Mouse (Mus musculus): ENCODE measurements around the gene Gdf7.

The Gdf7 gene

GRCm38 (mm10) chr12:8301841-8302431 is at the start of gene Gdf7:
Gdf7 (minus strand) TSS chr12:8301954.
- no peak for DNase-seq (ENCODE audit: low read depth, low spot score)

- DNase-seq (ENCODE audit: low read depth, low spot score), result no peak
These were observed 49.5 kb upstream of the Gdf7 start for GRCm38 (mm10) chr12:8351025-8351903.

GRCm38 (mm10) chr12:8348733-8349513 is 47.2 kb upstream of the Gdf7 start:
- DNase-seq (ENCODE audit: low read depth, low spot score), result no peak

GRCm38 (mm10) chr12:8347746-8348462 is 46.1 kb upstream of the Gdf7 start:
- DNase-seq (ENCODE audit: low read depth, low spot score), result no peak

GRCm38 (mm10) chr12:8345539-8345938 is 43.8 kb upstream of the Gdf7 start:
- no peak for DNase-seq (ENCODE audit: low read depth, low spot score)

GRCm38 (mm10) chr12:8344897-8345296 is 43.1 kb upstream of the Gdf7 start:
- no peak for DNase-seq (ENCODE audit: low read depth, low spot score)

- DNase-seq (ENCODE audit: low read depth, low spot score), result no peak
These were observed 41.6 kb upstream of the Gdf7 start for GRCm38 (mm10) chr12:8343381-8343780.

GRCm38 (mm10) chr12:8341008-8341407 is 39.3 kb upstream of the Gdf7 start:
- no peak for DNase-seq (ENCODE audit: low read depth, low spot score)

- DNase-seq (ENCODE audit: low read depth, low spot score), result no peak
These were observed 38.0 kb upstream of the Gdf7 start for GRCm38 (mm10) chr12:8339591-8340319.

- no peak for DNase-seq (ENCODE audit: low read depth, low spot score)
These were observed 37.2 kb upstream of the Gdf7 start for GRCm38 (mm10) chr12:8338918-8339317.

GRCm38 (mm10) chr12:8338491-8338890 is 36.7 kb upstream of the Gdf7 start:
- DNase-seq (ENCODE audit: low read depth, low spot score), result no peak

GRCm38 (mm10) chr12:8337286-8338060 is 35.7 kb upstream of the Gdf7 start:
- DNase-seq (ENCODE audit: low read depth, low spot score), result no peak

- DNase-seq (ENCODE audit: low read depth, low spot score), result no peak
These were observed 35.0 kb upstream of the Gdf7 start for GRCm38 (mm10) chr12:8336601-8337285.

- DNase-seq (ENCODE audit: low read depth, low spot score), result no peak
These were observed 33.7 kb upstream of the Gdf7 start for GRCm38 (mm10) chr12:8335503-8335902.

GRCm38 (mm10) chr12:8334261-8334660 is 32.5 kb upstream of the Gdf7 start:
- no peak for DNase-seq (ENCODE audit: low read depth, low spot score)

GRCm38 (mm10) chr12:8333617-8334016 is 31.9 kb upstream of the Gdf7 start:
- DNase-seq (ENCODE audit: low read depth, low spot score), result no peak

- DNase-seq (ENCODE audit: low read depth, low spot score), result no peak
These were observed 30.4 kb upstream of the Gdf7 start for GRCm38 (mm10) chr12:8332174-8332542.

GRCm38 (mm10) chr12:8331489-8332173 is 29.9 kb upstream of the Gdf7 start:
- no peak for DNase-seq (ENCODE audit: low read depth, low spot score)

- no peak for DNase-seq (ENCODE audit: low read depth, low spot score)
These were observed 27.5 kb upstream of the Gdf7 start for GRCm38 (mm10) chr12:8329236-8329635.

All from embryo, embryonic 11.5 days (tissue).